Mouse (Mus musculus): Measurements from ENCODE around the gene Sprr2e. TPM values are rescaled to one million over a fixed set of nuclear protein-coding genes. Genes with fewer than 3 reads are reported as not detected.

Gene Sprr2e
- not detected for total RNA-seq (2023)

DNA sequence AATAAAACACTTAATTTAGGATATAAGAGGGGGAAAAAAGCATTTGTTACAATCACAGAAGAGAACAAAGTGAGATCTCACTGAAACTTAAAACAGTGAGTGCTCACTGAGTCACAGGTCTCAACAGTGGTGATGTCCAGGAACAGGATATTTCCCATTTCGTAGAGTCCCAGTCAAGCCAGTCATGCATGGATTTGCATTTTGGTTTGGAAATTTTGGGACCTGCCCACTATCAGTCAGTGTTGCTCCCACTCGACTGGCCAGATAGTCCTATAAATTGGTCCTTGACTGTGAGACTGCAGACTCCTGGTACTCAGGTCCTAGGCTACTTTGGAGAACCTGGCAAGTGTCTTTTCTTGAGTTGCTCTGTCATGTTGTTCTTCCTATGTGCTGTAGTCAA lies at the start of gene Sprr2e:
TSS of gene Sprr2e (plus strand) at position 301 of the 400 bp plus-strand sequence.

DNA sequence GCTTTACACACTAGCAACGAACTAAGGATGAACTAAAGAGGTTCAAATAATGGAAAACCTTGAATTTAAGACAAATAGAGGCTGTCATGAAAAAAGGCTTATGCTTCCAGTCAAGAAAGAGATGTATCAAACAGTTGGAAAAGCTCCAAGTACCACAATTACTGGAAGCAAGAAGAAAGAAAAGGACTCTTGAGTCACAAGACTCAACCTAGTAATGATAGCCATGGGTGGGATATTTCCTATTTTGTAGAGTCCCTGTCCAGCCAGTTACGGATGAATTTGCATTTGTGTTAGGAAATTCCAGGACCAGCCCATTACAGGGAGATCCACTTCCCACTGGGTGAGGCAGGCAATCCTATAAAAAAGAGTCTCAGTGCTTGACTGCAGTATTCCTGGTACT lies 35.6 kb upstream of the Sprr2e start, which contains the start of gene Sprr2b:
TSS of gene Sprr2b (plus strand) at position 301 of the 400 bp plus-strand sequence.

GRCm38 (mm10) chr3:92338840-92339239 lies 13.1 kb upstream of the Sprr2e start, which contains the start of gene Sprr2d:
Gene Sprr2d (plus strand): TSS chr3:92339140.

DNA sequence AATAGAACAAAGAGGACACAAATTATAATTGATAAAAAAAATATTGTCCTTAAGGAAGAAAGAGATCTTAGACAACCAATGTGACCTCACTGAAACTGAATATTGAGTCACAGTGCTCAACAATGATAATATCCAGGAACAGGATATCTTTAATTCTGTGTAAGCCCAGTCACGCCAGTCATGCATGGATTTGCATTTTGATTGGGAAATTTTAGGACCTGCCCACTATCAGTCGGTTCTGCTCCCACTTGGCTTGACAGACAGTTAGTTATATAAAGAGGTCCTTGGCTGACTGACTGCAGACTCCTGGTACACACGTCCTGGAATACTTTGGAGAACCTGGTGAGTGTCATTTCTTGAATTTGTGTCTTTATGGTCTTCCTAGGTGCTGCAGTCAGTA lies 12.9 kb downstream of the Sprr2e start, which contains the start of gene Sprr2f:
TSS of gene Sprr2f (plus strand) at position 301 of the 400 bp plus-strand sequence.

GRCm38 (mm10) chr3:92385385-92385784 lies 33.4 kb downstream of the Sprr2e start, which contains the start of gene Sprr2h:
Gene Sprr2h (plus strand): TSS chr3:92385685.

Other genes starting within 250 kb of the Sprr2e start
- not detected for gene Prr9, start 228.2 kb upstream of the Sprr2e start, total RNA-seq (2023)
- not detected for gene Lelp1, start 209.4 kb upstream of the Sprr2e start, total RNA-seq (2023)
- gene Sprr2a1, start 136.3 kb upstream of the Sprr2e start, total RNA-seq (2023): not detected
- gene Sprr2a2, start 136.2 kb upstream of the Sprr2e start, total RNA-seq (2023): not detected
- gene Sprr2a3, start 66.7 kb upstream of the Sprr2e start, total RNA-seq (2023): not detected
- gene Sprr2b, start 35.5 kb upstream of the Sprr2e start, total RNA-seq (2023): not detected
- not detected for gene Sprr2d, start 13.0 kb upstream of the Sprr2e start, total RNA-seq (2023)
- gene Sprr2f, start 13.0 kb downstream of the Sprr2e start, total RNA-seq (2023): not detected
- not detected for gene Sprr2h, start 33.5 kb downstream of the Sprr2e start, total RNA-seq (2023)
- not detected for gene Sprr2i, start 55.8 kb downstream of the Sprr2e start, total RNA-seq (2023)
- gene Sprr2j-ps, start 65.9 kb downstream of the Sprr2e start, total RNA-seq (2023): not detected
- 1.4 TPM for gene Gm9774, start 77.3 kb downstream of the Sprr2e start, total RNA-seq (2023)
- not detected for gene Sprr2k, start 80.4 kb downstream of the Sprr2e start, total RNA-seq (2023)
- gene Sprr1b, start 86.6 kb downstream of the Sprr2e start, total RNA-seq (2023): not detected
- gene Sprr3, start 106.6 kb downstream of the Sprr2e start, total RNA-seq (2023): not detected
- gene Sprr1a, start 133.8 kb downstream of the Sprr2e start, total RNA-seq (2023): not detected
- gene Sprr4, start 148.3 kb downstream of the Sprr2e start, total RNA-seq (2023): not detected
- not detected for gene 2310046K23Rik, start 182.4 kb downstream of the Sprr2e start, total RNA-seq (2023)
- gene Ivl, start 221.6 kb downstream of the Sprr2e start, total RNA-seq (2023): not detected
- gene Smcp, start 236.9 kb downstream of the Sprr2e start, total RNA-seq (2023): not detected

Data from CD8-positive naive resting alpha-beta T cell, adult 57 days (primary cell).